Mouse (Mus musculus): Measurements from ENCODE around the gene Olfr1062. TPM values are rescaled to one million over a fixed set of nuclear protein-coding genes. Genes with fewer than 3 reads are reported as not detected.

Olfr1062 gene
- polyA plus RNA-seq, 1 experiment from 2014 or later, result not detected

Other genes starting within 250 kb of the Olfr1062 start
- gene Olfr1044, start 248.9 kb downstream of the Olfr1062 start, polyA plus RNA-seq (2016; fragmentation: Nextera tagmentation; extraction: Ambion mirVana), result not detected in 2 replicates
- not detected in 2 replicates for gene Olfr52, start 241.1 kb downstream of the Olfr1062 start, polyA plus RNA-seq (2016; fragmentation: Nextera tagmentation; extraction: Ambion mirVana)
- gene Olfr1045, start 223.7 kb downstream of the Olfr1062 start, polyA plus RNA-seq (2016; fragmentation: Nextera tagmentation; extraction: Ambion mirVana), result not detected in 2 replicates
- gene Olfr1046, start 207.4 kb downstream of the Olfr1062 start, polyA plus RNA-seq (2016; fragmentation: Nextera tagmentation; extraction: Ambion mirVana), result not detected in 2 replicates
- not detected in 2 replicates for gene Olfr1047, start 195.3 kb downstream of the Olfr1062 start, polyA plus RNA-seq (2016; fragmentation: Nextera tagmentation; extraction: Ambion mirVana)
- not detected in 2 replicates for gene Olfr1048, start 186.5 kb downstream of the Olfr1062 start, polyA plus RNA-seq (2016; fragmentation: Nextera tagmentation; extraction: Ambion mirVana)
- gene Olfr1049, start 168.4 kb downstream of the Olfr1062 start, polyA plus RNA-seq (2016; fragmentation: Nextera tagmentation; extraction: Ambion mirVana), result not detected in 2 replicates
- not detected in 2 replicates for gene Olfr1051, start 147.7 kb downstream of the Olfr1062 start, polyA plus RNA-seq (2016; fragmentation: Nextera tagmentation; extraction: Ambion mirVana)
- gene Olfr1052, start 134.3 kb downstream of the Olfr1062 start, polyA plus RNA-seq (2016; fragmentation: Nextera tagmentation; extraction: Ambion mirVana), result not detected in 2 replicates
- not detected in 2 replicates for gene Olfr1053, start 111.5 kb downstream of the Olfr1062 start, polyA plus RNA-seq (2016; fragmentation: Nextera tagmentation; extraction: Ambion mirVana)
- gene Olfr1054, start 91.3 kb downstream of the Olfr1062 start, polyA plus RNA-seq (2016; fragmentation: Nextera tagmentation; extraction: Ambion mirVana), result not detected in 2 replicates
- gene Olfr1055, start 76.5 kb downstream of the Olfr1062 start, polyA plus RNA-seq (2016; fragmentation: Nextera tagmentation; extraction: Ambion mirVana), result not detected in 2 replicates
- not detected in 2 replicates for gene Olfr1056, start 64.3 kb downstream of the Olfr1062 start, polyA plus RNA-seq (2016; fragmentation: Nextera tagmentation; extraction: Ambion mirVana)
- gene Olfr1057, start 48.4 kb downstream of the Olfr1062 start, polyA plus RNA-seq (2016; fragmentation: Nextera tagmentation; extraction: Ambion mirVana), result not detected in 2 replicates
- gene Olfr1058, start 38.2 kb downstream of the Olfr1062 start, polyA plus RNA-seq (2016; fragmentation: Nextera tagmentation; extraction: Ambion mirVana), result not detected in 2 replicates
- gene Olfr1061, start 12.7 kb downstream of the Olfr1062 start, polyA plus RNA-seq (2016; fragmentation: Nextera tagmentation; extraction: Ambion mirVana), result not detected in 2 replicates
- gene Olfr1065, start 23.8 kb upstream of the Olfr1062 start, polyA plus RNA-seq (2016; fragmentation: Nextera tagmentation; extraction: Ambion mirVana), result not detected in 2 replicates
- not detected in 2 replicates for gene Olfr1066, start 29.5 kb upstream of the Olfr1062 start, polyA plus RNA-seq (2016; fragmentation: Nextera tagmentation; extraction: Ambion mirVana)
- gene Olfr228, start 60.6 kb upstream of the Olfr1062 start, polyA plus RNA-seq (2016; fragmentation: Nextera tagmentation; extraction: Ambion mirVana), result not detected in 2 replicates
- gene Olfr1076, start 81.7 kb upstream of the Olfr1062 start, polyA plus RNA-seq (2016; fragmentation: Nextera tagmentation; extraction: Ambion mirVana), result not detected in 2 replicates
- gene Olfr1079, start 115.7 kb upstream of the Olfr1062 start, polyA plus RNA-seq (2016; fragmentation: Nextera tagmentation; extraction: Ambion mirVana), result not detected in 2 replicates
- not detected in 2 replicates for gene Olfr1080, start 131.5 kb upstream of the Olfr1062 start, polyA plus RNA-seq (2016; fragmentation: Nextera tagmentation; extraction: Ambion mirVana)
- gene Olfr1082, start 172.2 kb upstream of the Olfr1062 start, polyA plus RNA-seq (2016; fragmentation: Nextera tagmentation; extraction: Ambion mirVana), result not detected in 2 replicates
- not detected in 2 replicates for gene Olfr1084, start 213.0 kb upstream of the Olfr1062 start, polyA plus RNA-seq (2016; fragmentation: Nextera tagmentation; extraction: Ambion mirVana)
- gene Olfr1085, start 235.3 kb upstream of the Olfr1062 start, polyA plus RNA-seq (2016; fragmentation: Nextera tagmentation; extraction: Ambion mirVana), result not detected in 2 replicates